Mouse (Mus musculus) lung, embryonic 16.5 days (tissue): ENCODE data around the gene Gm17374. TPM values are rescaled to one million over a fixed set of nuclear protein-coding genes. Genes with fewer than 3 reads are reported as not detected.
A peak's percentile ranks its signal among the peaks of the same experiment; 100 is the strongest.
"Not testable (repeated sequence)": the region's sequence is repeated elsewhere in the genome, so short reads cannot be mapped to it uniquely, and the experiment has no call there.

ENCODE experiments used
- ATAC-seq: fragments of 200-750 bp; cut with Nextera tagmentation; 2 replicates; pipeline ENCODE4 v1.8.0; 2017; ENCODE audit warnings: low read depth, mild to moderate bottlenecking, moderate library complexity
- H3K27ac ChIP-seq: fragments of 300-500 bp; sonication (generic); 2 replicates; pipeline ENCODE4 v1.5.1; 2014; ENCODE audit warnings: mild to moderate bottlenecking, control low read depth, low read length
- H3K27me3 ChIP-seq: fragments of 300-500 bp; sonication (generic); 2 replicates; pipeline ENCODE4 v1.6.1; 2014; ENCODE audit warnings: low read depth, low read length, mixed read lengths; ENCODE audit not compliant: control insufficient read depth, insufficient read depth
- H3K36me3 ChIP-seq: fragments of 300-500 bp; sonication (generic); 2 replicates; pipeline ENCODE4 v1.6.1; 2014; ENCODE audit warnings: low read length; ENCODE audit not compliant: control insufficient read depth, insufficient read depth
- H3K4me1 ChIP-seq: fragments of 300-500 bp; sonication (generic); replicated peaks from 2 replicates; pipeline ENCODE4 v1.6.1; 2014; ENCODE audit warnings: low read length, mixed read lengths; ENCODE audit not compliant: control insufficient read depth, insufficient read depth
- H3K4me2 ChIP-seq: fragments of 300-500 bp; sonication (generic); 2 replicates; pipeline ENCODE4 v1.6.1; 2014; ENCODE audit warnings: low read depth, low read length, control low read depth
- H3K4me3 ChIP-seq: fragments of 300-500 bp; sonication (generic); 2 replicates; pipeline ENCODE4 v1.5.1; 2014; ENCODE audit warnings: mild to moderate bottlenecking, low read length, control low read depth
- H3K9ac ChIP-seq: fragments of 300-500 bp; sonication (generic); 2 replicates; pipeline ENCODE4 v1.6.1; 2014; ENCODE audit warnings: low read length, control low read depth
- H3K9me3 ChIP-seq: fragments of 300-500 bp; sonication (generic); 2 replicates; pipeline ENCODE4 v1.6.1; 2016; ENCODE audit warnings: low read length; ENCODE audit not compliant: control insufficient read depth
- WGBS: fragments of 180-500 bp; shearing (Covaris S2); extraction: QIAGEN DNeasy Blood & Tissue Kit; methylation state at CpG from one replicate; pipeline ENCODE4 v1.1.7; 2014; 5-methylcytosine and 5-hydroxymethylcytosine counted together
- polyA plus RNA-seq: library from polyadenylated mRNA; unstranded; fragments of >200 nt; fragmentation: Nextera tagmentation; extraction: Ambion mirVana; gene quantifications from 2 replicates; pipeline ENCODE4 v1.2.1, GENCODE M21; 2015

Gm17374 gene
- polyA plus RNA-seq, 1 experiment from 2014 or later: not detected

- peak within 1 kb of the TSS; percentile 76 for H3K27ac ChIP-seq
- peak within 1 kb of the TSS; percentile 82 for H3K4me2 ChIP-seq
- ATAC-seq: peak; percentile 99
- H3K4me3 ChIP-seq: peak within 1 kb of the TSS; percentile 93
- H3K9me3 ChIP-seq: no peaks in the 10 kb centered on the region
- H3K36me3 ChIP-seq: peaks cover 9% of the 10 kb centered on the region
- H3K4me1 ChIP-seq: peaks cover 13% of the 10 kb centered on the region
- under 1% methylated on average over 43 of the region's 43 CpGs for WGBS
- H3K9ac ChIP-seq: peak within 1 kb of the TSS; percentile 93
- no peaks in the 10 kb centered on the region for H3K27me3 ChIP-seq
These were observed 18.4 kb downstream of the Gm17374 start, which contains the start of the genes Esf1 and Ndufaf5 for GRCm38 (mm10) chr2:140170127-140170802. Gene Esf1, minus strand, starts transcription at chr2:140170564. Gene Ndufaf5, plus strand, starts transcription at chr2:140170649.

GRCm38 (mm10) chr2:140170803-140171553 lies 19.1 kb downstream of the Gm17374 start:
- H3K27ac ChIP-seq: peak overlapping the region; percentile 76
- ATAC-seq: peak; percentile 86
- H3K4me1 ChIP-seq: peaks cover 13% of the 10 kb centered on the region
- WGBS: 5% methylated on average over 28 of the region's 28 CpGs
- peak overlapping the region; percentile 93 for H3K9ac ChIP-seq
- H3K27me3 ChIP-seq: no peaks in the 10 kb centered on the region
- H3K9me3 ChIP-seq: no peaks in the 10 kb centered on the region
- peak overlapping the region; percentile 93 for H3K4me3 ChIP-seq
- H3K4me2 ChIP-seq: peak overlapping the region; percentile 82
- H3K36me3 ChIP-seq: peaks cover 10% of the 10 kb centered on the region

DNA sequence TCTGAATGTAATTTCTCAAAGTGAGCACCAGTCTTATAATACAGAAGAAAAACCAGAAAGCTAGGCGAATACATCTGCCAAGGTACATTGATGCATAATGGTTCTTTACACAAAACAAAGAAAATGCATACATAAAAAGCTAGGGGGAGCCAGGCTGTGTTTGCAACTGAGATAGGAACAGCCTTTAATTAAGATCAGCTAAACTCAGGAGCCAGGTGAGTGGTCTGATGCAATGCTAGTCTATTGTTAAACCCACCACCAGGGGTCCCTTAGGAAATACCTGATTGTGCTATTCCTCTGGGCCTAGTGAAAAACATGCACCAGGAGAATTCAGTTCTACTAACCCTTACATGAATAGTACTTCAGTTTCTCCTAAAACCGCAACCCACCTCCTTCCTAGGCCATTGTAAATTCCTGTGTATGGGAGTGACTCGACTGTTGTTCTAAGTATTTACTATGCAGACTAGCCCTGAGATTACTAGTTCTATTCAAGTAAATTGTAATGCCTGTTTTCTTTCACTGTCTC lies 33.9 kb downstream of the Gm17374 start:
- ATAC-seq, H3K27me3 ChIP-seq, H3K4me1 ChIP-seq, H3K36me3 ChIP-seq, H3K4me3 ChIP-seq, H3K27ac ChIP-seq, H3K4me2 ChIP-seq, H3K9ac ChIP-seq, H3K9me3 ChIP-seq: not testable (repeated sequence)
- 87% methylated on average over 3 of the region's 3 CpGs for WGBS

- WGBS: 66% methylated on average over 2 of the region's 2 CpGs
- H3K9ac ChIP-seq: no peak overlapping the region
- no peak overlapping the region for H3K27ac ChIP-seq
- H3K27me3 ChIP-seq: no peaks in the 10 kb centered on the region
- H3K4me3 ChIP-seq: no peak overlapping the region
- ATAC-seq: no peak
- H3K4me1 ChIP-seq: no peaks in the 10 kb centered on the region
- no peak overlapping the region for H3K4me2 ChIP-seq
- no peaks in the 10 kb centered on the region for H3K9me3 ChIP-seq
- peaks cover 13% of the 10 kb centered on the region for H3K36me3 ChIP-seq
These were observed 48.9 kb downstream of the Gm17374 start for GRCm38 (mm10) chr2:140200713-140201112.

- no peak for ATAC-seq
- Histone ChIP-seq H3K9me3 (no peaks in the 10 kb centered on the region), H3K4me2 (no peak overlapping the region), H3K27me3 (no peaks in the 10 kb centered on the region), H3K4me3 (no peak overlapping the region), H3K27ac (no peak overlapping the region), H3K36me3 (peaks cover 13% of the 10 kb centered on the region), H3K4me1 (no peaks in the 10 kb centered on the region), H3K9ac (no peak overlapping the region)
- 80% methylated on average over 5 of the region's 5 CpGs for WGBS
These were observed 50.7 kb downstream of the Gm17374 start for GRCm38 (mm10) chr2:140202573-140202972.

Other genes starting within 250 kb of the Gm17374 start
- 22.6 and 24.3 TPM in 2 replicates for gene Tasp1, start 85.2 kb upstream of the Gm17374 start, polyA plus RNA-seq
- gene Esf1, start 18.5 kb downstream of the Gm17374 start, polyA plus RNA-seq: 20.8 and 24.1 TPM in 2 replicates
- gene Ndufaf5, start 18.6 kb downstream of the Gm17374 start, polyA plus RNA-seq: 19.9 and 22.1 TPM in 2 replicates
- gene Sel1l2, start 237.7 kb downstream of the Gm17374 start, polyA plus RNA-seq: not detected in 2 replicates
- gene Macrod2, start 243.3 kb downstream of the Gm17374 start, polyA plus RNA-seq: 31.4 and 32.1 TPM in 2 replicates